Mouse (Mus musculus) small intestine, adult 2 months (tissue): ENCODE results near the gene Nxph4.

Source experiments
- CTCF ChIP-seq: fragments of 200-500 bp; IDR thresholded peaks from 2 replicates; pipeline ENCODE4 v1.5.1; 2012; ENCODE audit warnings: low read depth, mild to moderate bottlenecking, control low read depth, inconsistent platforms, low read length, moderate library complexity, mixed read lengths; ENCODE audit not compliant: insufficient replicate concordance, insufficient read length; ENCODE audit errors: extremely low read depth
- POLR2A ChIP-seq: fragments of 200-500 bp; IDR thresholded peaks from 2 replicates; pipeline ENCODE4 v1.6.1; 2012; ENCODE audit warnings: low read depth, mild to moderate bottlenecking, control low read depth, inconsistent platforms, low read length, moderate library complexity

DNA sequence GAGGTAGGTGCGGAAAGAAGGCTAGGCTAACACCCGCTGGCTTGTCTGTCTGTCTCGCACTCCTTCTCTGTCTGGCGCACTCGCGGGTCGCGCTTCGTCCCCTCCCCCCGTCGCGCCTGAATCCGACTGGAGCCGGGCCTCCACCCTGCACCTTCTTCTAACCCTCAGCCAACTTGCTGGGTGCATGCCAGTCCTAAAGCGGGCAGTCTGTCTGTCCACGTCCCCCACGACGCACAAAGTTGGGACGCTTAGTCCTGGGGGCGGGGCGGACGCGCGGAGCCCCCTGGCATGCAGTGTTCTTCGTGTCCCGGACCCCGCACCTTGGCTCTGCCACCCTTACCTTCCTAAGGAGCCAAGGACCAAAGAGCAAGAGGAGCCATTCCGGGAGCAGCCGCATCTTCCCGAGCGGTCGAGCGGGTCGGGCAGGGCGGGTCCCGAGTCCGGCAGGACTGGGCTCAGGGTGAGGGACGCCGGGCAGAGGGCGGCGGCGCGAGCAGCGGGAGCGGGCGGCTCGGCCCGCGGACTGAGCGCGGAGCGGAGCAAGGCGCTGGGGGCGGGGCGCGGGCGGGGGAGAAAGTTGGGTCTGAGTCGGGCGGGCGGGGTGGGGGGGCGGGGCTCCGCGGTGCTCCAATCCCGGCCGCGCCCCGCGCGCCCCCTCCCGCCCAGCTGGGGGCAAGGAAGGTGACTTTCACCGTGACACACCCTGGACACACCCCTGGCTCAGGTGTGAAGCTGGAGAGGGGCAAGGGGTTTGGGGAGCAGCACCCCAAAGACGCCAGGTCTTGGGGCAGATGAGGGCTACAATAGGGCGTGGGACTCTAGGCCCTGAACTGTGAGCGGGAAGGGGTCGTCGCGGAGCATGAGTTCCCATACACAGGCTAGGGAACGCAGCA is at the start of gene Nxph4:
- TF ChIP-seq CTCF (no peak), POLR2A (no peak)
